Mouse (Mus musculus) embryo, embryonic 11.5 days (tissue): ENCODE data around the gene Galr2.

Experiments used
- DNase-seq: peaks from one replicate; pipeline ENCODE4 v3.0.0-alpha.2; 2012; ENCODE audit warnings: low read depth, low spot score

Gene Galr2

DNA sequence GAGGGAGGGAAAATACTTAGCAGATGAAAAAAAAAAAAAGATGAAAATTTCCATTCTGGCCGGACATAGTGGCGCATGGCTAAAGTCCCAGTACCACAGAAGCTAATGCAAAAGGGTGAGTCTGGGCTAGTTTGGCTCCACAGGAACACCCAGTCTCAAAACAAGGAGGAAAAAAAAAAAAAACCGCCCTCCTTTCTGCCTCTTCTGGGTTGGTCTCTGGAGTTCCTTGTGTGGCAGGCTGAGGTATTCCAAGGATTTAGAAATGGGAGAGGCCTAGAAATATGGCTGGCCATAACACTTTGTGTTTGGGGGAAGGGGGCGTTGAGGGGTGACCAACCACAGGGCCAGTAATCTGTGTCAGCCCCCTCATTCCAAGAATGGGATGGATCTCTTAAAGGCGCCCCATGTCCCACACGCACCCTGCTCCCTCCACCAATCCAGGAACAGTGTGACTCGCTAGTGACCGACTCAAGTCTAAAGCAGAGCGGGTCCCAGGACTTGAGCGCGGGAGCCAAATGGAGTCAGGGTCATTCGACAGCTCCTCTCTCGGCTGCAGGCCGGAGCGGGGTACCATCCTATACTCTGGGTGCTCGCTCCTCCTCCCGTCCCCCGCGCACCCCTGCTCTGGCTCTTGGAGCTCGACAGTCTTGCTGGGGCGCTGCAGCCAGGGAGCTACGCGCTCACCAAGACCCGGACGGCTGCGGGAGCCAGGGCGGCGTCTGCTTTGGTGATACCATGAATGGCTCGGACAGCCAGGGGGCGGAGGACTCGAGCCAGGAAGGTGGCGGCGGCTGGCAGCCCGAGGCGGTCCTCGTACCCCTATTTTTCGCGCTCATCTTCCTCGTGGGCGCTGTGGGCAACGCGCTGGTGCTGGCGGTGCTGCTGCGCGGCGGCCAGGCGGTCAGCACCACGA lies at the start of gene Galr2:
Galr2 (plus strand) TSS at position 189 of the 913 bp plus-strand sequence.
- DNase-seq = no peak

DNA sequence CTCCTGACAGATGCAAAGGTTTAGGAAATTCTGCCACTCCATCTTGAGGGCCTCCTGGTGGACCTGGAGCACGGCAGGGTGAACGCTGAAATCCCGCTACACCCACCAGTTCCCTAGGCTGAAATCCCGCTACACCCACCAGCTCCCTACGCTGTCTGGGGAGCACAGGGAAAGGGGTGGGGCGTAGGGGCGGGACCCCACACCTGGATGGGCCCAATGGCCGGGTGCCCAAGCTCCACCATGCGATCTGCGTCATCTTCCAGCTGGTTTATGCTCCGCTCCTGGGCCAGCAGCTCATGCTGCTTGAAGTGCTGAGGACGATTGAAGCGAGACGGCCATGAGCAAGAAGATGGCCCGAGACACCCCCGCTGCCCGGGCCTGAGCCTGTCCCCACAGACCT lies 48.3 kb upstream of the Galr2 start:
- no peak for DNase-seq

DNA sequence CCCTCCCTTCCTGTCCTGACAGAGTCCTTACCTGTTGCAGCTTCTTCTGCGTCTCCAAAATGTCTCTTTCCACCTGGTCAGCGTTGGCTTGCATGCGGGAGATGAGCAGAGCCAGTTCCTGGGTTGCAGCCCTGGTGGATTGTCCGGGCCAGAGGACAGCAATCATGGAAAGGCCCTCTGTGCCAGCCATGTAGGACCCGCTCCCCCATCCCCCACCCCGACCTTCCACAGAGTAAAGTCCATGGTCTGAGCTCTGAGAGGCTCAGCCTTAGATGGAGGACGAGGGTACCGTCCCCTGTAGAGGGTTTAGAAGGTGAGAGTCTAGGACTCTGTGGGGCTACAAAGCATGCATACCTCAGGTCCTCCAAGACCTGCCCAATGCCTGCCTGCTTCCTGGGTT lies 45.8 kb upstream of the Galr2 start:
- no peak for DNase-seq

DNA sequence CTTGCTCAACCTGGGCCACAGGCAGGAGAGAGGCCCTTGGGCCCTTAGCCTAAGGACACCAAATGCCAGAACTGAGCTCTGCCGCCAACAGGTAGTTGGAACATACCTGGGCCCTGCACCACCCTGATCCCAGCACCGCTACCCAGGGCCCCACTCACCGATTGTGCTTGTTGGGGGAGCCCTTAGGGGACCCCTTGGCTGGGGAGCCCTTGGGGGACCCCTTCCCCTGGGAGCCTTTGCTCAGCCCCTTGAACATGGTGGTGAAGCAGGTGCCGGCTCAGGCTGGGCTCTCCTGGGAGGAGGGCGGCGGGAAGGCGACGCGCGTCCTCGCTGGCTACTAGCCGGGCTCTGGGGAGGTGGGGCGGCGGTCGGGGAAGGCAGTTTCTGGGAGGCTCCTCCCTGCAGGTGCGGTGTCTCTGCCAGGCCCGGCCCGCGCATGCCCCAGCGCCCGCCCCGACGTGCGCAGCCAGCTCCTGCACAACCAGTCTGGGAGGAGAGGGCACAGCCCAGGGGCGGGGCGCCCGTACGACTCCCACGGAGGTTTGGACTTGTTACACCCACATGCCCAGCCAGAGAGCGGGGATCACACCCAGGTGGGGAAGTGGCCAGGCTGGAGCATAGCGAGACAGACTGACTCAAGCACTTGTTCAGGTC lies 42.9 kb upstream of the Galr2 start, which contains the start of gene Evpl:
Evpl (minus strand) TSS at position 336 of the 654 bp plus-strand sequence.
- no peak for DNase-seq

DNA sequence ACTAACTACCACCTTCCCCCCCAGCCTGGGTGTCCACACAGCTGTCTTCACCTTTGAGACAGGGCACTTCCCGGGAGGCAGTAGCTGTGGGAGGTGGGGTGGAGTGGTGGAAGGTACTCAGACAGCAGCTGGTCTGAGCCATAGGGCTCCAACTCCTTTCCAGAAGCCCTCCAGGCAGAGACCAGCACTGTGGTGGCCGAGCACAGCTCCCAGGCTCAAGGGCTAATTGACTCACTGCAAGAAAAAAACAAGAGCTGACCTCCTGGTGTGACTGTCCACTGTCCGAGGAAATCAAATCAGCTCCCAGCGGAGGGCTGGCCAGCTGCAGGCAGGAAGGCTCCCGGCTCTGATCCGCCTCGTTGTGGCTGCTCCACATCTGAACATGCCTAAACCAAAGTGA lies 40.9 kb upstream of the Galr2 start:
- DNase-seq = no peak

DNA sequence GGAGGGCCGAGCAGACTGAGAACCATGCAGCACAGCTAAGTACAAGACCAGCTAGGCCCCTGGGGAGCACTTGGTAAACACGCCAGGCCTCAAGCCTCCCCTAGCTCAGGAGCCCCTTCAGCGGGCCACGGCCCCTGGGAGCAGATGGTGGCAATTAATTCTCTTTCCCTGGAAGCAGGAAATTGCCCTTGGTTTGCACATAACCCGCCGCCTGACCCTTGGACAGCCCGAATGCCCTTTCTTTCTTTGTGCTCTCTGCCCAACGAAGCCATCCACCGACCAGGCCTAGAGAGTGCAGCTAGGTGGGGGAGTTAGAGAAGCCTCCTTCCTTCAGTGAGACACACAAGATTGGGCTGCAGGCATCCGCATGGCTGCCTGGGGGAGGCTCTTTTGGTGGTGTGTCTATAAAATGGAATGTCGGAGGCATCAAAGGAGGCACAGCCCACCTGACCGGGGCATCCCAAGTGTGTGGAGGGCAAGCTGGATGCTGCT lies 38.9 kb upstream of the Galr2 start:
- DNase-seq = no peak

DNA sequence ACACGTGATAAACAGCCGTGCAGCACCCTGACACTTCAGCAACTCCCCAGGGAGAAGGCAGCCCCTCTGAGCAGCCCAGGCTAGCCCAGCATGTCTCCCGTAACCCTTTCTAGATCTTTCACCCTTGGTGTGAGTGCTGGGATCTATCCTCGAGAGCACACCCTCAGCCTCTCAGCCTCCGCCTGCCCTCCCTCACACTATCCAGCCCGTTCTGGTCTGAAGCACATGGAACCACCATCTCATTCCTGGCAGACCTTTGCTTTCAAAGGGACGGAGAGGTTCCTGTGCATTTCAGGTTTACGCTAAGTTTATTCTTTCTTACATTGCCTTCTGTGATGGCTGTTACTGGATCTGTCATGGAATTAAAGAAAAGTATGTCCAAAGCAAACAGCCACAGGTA lies 36.2 kb upstream of the Galr2 start:
- DNase-seq = no peak

DNA sequence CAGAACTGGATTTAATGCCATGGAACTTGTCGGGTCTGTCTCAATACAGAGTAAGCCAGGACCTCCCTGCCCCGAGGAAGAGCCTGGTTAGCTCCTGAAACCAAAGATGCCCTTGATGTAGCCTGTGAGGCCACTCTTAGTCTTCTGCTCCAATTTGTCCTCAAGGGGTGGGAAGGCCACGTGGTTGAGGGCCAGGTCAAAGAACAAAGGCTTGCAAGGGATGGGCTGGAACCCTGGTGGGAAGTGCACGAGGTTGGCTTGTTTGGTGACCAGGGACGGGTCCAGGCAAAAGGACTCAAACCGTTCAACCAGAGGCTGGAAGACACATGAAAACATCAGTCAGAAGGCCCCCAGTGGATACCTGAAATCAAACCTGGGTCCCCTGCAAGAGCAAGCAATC lies 35.1 kb upstream of the Galr2 start:
- no peak for DNase-seq

DNA sequence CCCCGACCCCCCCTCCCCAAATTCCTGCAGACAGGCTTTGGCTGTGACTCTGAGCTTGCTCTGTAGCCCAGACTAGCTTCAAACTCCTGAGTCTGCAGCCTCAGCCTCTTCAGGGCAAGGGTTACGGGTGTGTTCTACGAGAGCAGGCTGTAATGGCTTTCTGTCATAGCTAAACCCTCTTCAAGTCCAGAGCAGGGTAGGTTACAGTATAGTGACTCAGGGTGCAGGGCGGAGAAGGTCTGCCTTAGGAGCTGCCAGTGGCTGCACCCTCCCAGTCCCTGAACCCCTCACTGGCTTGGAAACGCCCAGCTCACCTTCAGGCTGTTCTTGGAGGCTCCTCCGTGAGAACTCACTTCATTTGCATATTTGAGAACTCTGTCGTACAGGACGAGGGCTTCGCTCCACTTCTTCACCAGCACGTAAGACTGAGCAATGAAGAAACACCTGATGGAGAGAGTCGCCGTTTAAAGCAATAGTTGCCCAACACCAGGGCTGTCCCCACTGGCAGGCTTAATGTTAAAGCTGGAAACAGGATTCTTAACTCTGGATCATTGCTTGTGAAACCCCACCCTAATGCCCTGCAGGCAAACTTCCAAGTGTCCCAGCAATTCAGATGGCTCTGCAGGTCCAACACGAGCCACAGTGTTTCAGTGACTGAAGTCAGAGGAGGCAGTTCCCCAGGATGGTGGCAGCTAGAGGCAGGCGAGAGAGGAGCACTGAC lies 33.1 kb upstream of the Galr2 start:
- no peak for DNase-seq

DNA sequence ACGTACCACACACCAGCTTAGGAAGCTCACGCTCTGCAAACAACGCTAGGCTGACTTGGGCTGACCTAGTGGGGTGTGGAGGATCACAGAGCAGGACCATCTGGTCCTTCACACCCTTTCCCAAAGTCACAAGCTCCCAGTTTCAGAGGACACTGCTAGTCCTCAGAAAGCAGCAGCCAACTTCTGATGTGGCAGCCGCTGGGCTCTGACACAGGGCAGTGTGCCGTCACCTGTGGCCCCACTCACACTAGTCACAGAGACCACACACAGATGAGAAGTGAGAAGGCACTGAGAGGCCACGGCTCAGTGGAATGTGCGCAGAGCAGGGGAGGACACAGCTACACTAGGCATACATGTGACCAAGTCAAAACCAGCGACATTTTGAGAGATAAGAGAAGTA lies 29.8 kb upstream of the Galr2 start:
- DNase-seq = no peak

DNA sequence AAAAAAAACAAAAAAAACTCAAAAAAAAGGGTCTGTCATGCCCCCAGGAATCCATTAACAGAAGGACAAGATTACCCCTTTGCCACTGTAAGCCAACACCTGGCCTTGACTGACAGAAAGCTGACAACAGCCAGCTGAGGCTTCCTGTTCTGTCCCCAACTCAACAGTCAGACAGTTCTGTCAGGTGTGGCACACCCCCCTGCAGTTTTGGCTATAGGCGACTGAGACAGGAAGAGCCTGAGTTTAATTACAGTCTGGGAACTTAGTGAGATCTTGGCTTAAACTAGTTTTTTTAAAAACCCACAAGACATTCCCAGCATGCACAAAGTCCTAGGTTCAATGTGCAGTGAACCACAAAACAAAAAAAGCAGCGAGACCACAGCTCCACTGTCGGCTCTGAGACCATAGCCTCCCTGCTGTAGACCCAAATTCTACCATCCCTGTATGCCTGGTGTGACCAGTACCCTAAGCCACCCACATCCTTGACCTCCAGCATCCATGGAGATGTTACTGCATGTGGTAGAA lies 27.6 kb upstream of the Galr2 start:
- DNase-seq = no peak

DNA sequence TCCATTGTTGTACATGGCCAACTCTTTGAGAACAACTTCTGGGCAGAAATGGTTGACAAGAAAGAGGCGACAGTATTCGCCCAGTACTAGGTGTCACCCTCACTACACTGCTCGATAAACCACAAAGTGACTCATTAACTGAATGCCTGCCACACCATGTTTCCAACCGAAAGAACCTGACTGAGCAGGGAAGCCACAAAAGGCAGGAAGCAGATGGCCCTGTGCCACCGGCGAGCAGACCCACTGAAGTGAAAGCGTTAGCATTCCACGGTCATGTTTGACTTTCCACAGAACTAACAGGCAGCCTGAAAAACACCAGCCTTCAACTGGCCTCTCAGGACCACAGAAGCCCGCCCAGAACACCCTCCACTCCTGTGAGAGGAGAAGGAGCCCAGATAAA lies 26.1 kb upstream of the Galr2 start:
- DNase-seq = no peak

DNA sequence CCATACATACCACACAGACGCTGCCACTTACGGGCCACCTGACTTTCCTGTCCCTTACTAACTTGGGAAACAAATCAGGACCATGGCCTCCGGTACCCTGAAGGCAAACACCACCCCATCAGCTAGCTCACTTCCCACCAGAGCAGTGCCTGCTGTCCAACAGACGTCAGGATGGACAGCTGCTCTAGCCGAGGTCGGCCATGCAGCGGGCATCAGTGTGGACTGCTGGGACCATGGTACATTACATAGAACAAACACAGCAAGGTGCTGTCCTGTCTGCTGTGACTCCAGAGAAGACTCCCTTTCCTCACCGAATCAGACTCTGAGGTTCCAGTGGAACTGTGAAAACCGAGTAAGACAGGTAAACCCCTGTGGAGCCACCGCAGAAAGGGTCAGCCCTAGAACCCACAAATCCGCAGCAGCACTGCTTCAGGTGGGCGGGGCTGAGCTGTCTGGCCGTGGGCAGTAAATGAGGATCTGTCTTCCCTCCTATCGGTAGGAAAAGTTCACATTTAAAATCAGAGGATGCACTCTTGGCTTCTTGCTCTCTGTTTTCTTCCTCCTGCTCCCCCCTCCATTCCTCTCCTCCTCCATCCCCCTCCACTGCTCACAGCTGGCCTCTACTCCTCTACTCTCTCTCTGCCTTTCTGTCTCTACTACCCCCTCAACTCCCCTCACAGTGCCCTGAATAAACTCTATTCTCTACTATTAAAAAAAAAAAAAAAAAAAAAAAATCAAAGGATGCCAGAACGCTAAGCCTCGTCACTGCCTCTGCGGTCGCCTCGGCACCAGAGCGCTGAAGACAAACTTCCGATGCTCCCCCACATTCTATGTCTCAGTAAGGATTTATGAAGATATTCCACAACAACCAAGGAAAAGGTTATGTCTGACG lies 25.4 kb upstream of the Galr2 start:
- no peak for DNase-seq

DNA sequence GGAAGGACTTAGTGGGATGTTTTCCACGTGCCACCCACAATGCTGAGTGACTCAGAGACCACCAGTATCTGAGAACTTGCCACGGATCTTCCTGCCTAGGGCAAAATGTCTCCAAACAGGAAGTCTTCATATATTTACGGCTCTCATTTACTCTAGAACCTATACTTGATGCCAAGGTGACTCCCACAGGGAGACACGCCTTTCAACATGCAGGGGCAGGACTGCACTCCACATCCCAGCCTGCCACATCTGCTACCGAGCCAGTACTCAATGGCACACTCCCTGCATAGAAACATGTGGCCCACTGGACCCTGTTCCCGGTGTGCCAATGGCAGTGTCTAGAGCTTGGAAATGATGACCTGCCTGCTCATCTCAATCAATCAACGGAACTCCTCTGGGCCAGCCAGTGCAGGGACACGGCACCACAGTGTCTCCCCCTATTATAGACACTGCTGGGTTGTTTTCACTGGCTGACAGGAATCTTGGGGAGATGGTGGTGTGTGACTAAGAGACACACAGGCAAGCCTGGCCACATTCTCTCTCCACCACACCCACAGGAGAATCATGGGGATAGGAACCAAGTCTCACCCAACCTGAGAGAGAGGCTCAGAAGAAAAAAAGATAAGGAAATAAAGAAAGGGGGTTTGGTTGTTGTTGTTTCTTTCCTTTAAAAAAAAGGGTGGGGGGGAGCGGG lies 24.6 kb upstream of the Galr2 start:
- no peak for DNase-seq

DNA sequence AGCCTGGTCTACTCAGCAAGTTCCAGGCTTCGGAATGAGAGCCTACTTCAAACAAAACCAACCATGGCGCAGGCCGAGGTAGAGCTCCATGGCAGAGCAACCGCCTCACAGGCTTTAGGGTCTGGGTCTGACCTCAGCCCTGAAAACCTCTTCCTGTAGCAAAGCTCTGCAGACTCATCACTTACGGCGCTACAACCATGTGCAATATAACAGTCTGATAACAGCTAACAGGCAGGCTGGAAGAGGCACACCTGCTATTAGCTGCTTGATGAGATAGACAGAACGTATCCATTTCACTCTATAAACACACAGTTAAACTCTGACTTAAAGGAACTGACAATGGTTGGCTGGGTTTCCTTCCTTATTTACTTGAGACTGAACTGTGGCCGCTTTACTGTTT lies 21.3 kb upstream of the Galr2 start:
- no peak for DNase-seq

DNA sequence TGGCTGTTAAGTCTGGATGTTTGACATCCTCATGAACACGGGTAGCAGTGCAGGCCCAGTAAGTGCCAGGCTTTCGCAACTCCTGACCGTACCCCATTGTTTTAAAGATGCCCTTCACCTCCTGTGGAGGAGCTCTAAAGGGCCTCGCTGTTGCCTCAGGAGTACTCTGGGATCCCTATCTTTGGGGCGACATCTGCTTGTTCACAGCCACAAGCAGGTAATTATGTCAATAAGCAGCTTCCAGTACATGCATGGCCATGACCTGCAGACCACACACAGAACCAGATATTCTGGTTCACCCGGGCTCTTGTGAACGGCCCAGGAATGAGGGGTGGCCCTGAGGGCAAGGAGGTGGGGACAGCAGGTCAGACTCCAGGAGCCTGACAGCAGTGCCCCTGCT lies 20.5 kb upstream of the Galr2 start:
- no peak for DNase-seq

DNA sequence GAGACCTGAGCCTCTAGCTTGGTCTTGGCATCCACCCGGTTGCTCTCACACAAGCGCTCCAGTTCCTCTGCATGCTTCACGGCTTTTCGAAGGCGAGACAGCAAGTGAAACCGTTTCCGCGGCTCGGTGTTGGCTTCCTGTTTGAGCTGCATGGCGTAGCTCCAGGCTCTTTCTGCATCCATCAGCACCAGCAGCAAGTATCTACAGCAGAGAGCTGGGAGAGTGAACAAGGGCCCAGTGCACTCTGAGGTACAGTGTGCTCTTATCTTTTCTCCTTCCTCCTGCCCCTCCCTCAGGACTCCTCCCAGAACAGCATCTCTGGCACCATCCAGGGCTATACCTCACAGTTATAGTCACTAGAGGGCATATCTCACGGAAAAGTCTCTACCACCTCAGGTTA lies 15.4 kb upstream of the Galr2 start:
- no peak for DNase-seq

DNA sequence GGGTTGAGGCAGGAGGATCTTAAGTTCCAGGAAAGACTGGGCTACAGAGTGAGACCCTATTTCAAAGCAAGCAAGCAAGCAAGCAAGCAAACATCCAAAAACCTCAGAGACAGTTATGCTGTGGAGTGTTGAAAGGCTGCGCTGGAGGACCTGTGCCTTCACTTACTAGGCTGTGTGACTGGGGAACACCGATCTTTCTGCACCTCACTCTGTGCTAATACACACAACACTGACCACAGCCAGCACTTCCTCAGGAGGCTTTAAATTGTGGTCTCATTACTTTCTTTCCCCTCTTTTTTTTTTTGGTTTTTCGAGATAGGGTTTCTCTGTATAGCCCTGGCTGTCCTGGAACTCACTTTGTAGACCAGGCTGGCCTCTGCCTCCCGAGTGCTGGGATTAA lies 14.9 kb upstream of the Galr2 start:
- no peak for DNase-seq

DNA sequence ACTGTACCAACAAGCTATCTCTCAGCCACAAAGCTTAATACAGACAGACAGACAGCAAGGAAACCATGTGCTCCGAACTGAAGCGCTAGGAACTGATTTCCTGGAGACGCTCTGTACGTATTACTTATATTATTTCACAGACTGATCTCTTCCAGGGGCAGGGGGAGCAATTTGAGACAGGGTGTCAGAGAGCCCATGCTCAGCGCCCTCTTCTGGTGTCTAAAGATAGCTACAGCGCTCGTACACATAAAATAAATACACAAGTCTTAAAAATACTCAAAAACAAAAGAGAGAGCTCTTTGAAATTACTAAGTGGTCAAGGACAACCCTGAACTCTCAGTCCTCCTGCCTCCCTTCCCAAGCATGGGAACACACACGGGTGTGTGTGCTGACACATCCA lies 13.1 kb upstream of the Galr2 start:
- no peak for DNase-seq

DNA sequence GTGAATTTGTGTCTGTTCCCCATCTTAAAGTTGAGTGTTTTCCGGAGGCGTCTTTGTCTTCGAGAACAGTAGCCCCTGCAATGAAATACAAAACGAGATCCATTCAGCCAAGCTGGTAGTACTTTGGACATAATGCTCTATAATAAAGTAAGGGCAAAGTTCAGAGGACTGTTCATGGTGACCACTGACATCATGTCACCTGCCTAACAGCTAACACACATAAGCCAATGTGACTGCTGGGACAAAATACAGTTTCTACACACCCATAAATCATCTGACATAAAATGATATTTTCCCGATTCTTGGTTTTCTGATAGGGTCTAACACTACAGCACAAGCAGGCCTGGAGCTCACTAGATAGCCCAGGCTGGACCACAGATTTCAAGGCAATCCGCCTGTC lies 12.4 kb upstream of the Galr2 start:
- DNase-seq = no peak
